Mouse (Mus musculus): ENCODE measurements around the gene Plau. TPM values are rescaled to one million over a fixed set of nuclear protein-coding genes. Genes with fewer than 3 reads are reported as not detected.
A peak's percentile ranks its signal among the peaks of the same experiment; 100 is the strongest.

The Plau gene
- polyA plus RNA-seq, 1 experiment from 2014 or later, result 0.46 TPM

DNA sequence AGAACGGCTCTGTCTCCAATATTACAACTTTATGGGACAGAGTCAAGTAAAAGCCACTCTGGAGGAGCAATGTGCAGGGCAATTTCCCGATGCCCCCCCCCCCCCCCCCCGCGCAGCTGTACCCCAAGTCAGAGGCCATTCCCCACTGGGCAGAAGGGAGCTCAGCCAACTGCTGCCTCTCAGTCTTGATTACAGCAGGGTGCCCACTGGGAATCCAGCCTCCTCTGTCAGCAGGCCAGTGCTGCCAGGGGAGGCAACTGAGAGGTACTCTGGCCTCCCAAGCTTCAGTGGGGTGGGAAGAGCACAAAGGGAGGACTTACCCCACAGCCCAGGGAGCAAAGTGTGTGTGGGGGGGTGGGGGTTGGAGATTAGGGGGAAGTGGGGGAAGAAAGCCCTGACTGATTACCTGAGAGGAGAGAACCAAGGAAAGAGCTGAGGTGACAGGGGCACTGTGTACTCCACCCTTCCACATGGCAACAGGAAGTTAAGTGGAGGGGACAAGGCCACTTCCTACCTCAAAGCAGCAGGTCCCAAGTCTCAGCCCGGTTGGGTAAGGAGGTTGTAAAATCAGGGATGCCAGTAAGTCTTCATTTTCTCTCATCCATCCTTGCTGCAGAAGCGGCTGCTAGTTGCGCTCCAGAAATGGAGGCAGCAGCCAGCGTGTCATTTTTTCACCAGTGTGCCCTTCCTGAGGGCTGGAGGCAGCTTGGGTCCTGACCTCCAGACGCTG lies 40.9 kb upstream of the Plau start:
- Histone ChIP-seq H3K27ac (no peak overlapping the region), H3K36me3 (peaks cover 9% of the 10 kb centered on the region), H3K4me2 (replicated peaks) (no peak overlapping the region; the same call in 1 of the 2 replicates), H3K9ac (no peak overlapping the region), H3K4me3 (no peak overlapping the region), H3K27me3 (no peaks in the 10 kb centered on the region), H3K4me1 (peaks cover 44% of the 10 kb centered on the region), H3K9me3 (replicated peaks) (no peaks in the 10 kb centered on the region)
- no peak for ATAC-seq (ENCODE audit: low FRiP score)
- WGBS, result 44% methylated on average over 7 of the region's 9 CpGs

DNA sequence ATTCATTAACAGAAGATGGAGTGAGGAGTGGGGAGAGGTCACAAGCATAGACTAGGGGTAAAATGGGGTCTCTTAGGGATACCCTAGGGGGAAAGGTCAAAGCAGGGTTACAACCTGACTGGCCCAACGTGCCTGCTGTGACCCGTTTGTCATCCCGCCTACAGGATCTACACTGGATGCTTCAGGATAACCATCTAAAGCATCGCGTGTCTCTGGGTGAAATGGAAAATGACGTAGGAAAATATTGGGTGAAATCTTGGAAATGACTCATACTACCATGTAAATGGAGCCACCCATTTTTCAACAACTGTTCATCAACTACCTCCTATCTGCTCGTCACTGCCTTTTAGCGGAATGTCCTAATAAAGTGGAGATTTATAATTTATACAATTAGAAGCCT lies 40.3 kb upstream of the Plau start:
- H3K9ac ChIP-seq, result no peak overlapping the region
- 59% methylated on average over 8 of the region's 8 CpGs for WGBS
- no peak overlapping the region for H3K27ac ChIP-seq

DNA sequence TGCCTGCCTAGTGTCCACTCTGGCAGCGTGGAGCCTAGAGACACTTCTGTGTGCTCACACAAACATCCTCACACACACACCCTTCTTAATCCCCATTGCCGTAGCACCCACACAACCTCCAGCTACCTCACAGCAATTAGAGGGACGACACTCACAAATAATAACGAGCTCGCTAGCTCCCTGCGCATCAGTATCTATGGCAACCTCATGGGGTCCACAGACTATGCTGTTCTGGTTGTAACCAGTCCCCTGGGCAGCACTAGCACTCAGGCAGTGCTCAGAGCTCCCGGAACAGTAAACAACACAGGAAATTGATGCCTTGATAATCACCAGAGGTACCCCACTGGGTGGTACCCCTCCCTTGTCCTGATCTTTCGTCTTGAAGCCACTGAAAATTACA lies 39.8 kb upstream of the Plau start:
- 0 out of 2 replicates have a peak overlapping the region, but pooled peaks have one; percentile 40 for H3K27ac ChIP-seq
- WGBS, result 41% methylated on average over 8 of the region's 8 CpGs

More for the DNA sequence above, 40.3 kb upstream of the Plau start:
- no peak for ATAC-seq (ENCODE audit: low FRiP score)
- no peak overlapping the region for H3K4me2 ChIP-seq (replicated peaks)
- peaks cover 44% of the 10 kb centered on the region for H3K4me1 ChIP-seq
- no peaks in the 10 kb centered on the region for H3K9me3 ChIP-seq (replicated peaks)
- H3K36me3 ChIP-seq, result peaks cover 5% of the 10 kb centered on the region
- H3K4me3 ChIP-seq, result no peak overlapping the region
- no peaks in the 10 kb centered on the region for H3K27me3 ChIP-seq

DNA sequence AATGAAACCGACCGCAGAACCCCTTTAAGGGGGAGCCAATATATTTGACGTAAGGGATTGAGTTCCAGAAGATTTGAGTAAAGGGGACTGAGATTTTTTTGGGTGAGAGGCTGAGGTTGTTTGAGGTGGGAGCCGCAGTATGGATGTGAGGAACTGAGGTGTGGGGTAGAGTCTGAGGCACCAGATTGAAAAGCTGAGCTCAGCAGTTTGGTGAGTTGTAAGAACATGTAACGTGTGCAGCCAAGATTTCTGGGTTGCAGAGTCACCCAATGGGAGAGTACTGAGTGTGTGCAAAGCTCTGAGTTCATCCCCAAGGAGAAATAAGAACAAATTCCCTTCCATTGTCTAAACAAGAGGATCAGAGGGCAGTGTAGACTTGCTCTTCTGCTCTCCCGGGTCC lies 38.2 kb upstream of the Plau start:
- ATAC-seq (ENCODE audit: low FRiP score), result no peak
- H3K4me2 ChIP-seq (replicated peaks), result no peak overlapping the region
- no peak overlapping the region for H3K4me3 ChIP-seq
- no peak overlapping the region for H3K27ac ChIP-seq
- H3K4me1 ChIP-seq, result peaks cover 26% of the 10 kb centered on the region
- H3K27me3 ChIP-seq, result no peaks in the 10 kb centered on the region
- H3K36me3 ChIP-seq, result no peaks in the 10 kb centered on the region
- WGBS, result 86% methylated on average over 6 of the region's 6 CpGs
- H3K9me3 ChIP-seq (replicated peaks), result no peaks in the 10 kb centered on the region
- no peak overlapping the region for H3K9ac ChIP-seq

More for the DNA sequence above, 39.8 kb upstream of the Plau start:
- Histone ChIP-seq H3K9me3 (replicated peaks) (no peaks in the 10 kb centered on the region), H3K36me3 (peaks cover under 1% of the 10 kb centered on the region; the same call in 1 of the 2 replicates), H3K4me3 (no peak overlapping the region), H3K4me2 (replicated peaks) (no peak overlapping the region), H3K27me3 (no peaks in the 10 kb centered on the region), H3K4me1 (peaks cover 39% of the 10 kb centered on the region), H3K9ac (no peak overlapping the region)
- no peak for ATAC-seq (ENCODE audit: low FRiP score)

DNA sequence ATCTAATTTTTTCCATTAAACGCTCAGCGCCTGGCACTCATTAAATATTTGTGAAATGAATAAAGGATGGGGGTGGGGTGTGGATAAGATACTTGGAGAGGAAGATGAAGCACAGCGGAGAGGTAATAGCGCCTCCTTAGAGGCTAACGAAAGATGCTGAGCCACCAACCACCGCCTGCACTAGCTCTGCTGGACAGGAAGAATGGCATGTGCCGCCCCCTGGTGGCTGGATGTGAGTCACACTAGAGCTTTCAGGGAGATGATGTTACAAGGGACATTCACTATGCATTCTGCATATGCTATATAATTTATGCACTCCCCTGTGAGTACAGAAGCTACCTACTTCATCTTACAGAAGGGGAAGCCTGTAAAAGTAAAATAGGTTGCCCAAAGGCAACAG lies 37.7 kb upstream of the Plau start:
- Histone ChIP-seq H3K9ac (no peak overlapping the region), H3K4me1 (peaks cover 26% of the 10 kb centered on the region), H3K4me2 (replicated peaks) (no peak overlapping the region), H3K9me3 (replicated peaks) (no peaks in the 10 kb centered on the region), H3K36me3 (no peaks in the 10 kb centered on the region), H3K27ac (no peak overlapping the region), H3K4me3 (no peak overlapping the region), H3K27me3 (no peaks in the 10 kb centered on the region)
- no peak for ATAC-seq (ENCODE audit: low FRiP score)
- WGBS, result 8% methylated on average over 7 of the region's 7 CpGs

DNA sequence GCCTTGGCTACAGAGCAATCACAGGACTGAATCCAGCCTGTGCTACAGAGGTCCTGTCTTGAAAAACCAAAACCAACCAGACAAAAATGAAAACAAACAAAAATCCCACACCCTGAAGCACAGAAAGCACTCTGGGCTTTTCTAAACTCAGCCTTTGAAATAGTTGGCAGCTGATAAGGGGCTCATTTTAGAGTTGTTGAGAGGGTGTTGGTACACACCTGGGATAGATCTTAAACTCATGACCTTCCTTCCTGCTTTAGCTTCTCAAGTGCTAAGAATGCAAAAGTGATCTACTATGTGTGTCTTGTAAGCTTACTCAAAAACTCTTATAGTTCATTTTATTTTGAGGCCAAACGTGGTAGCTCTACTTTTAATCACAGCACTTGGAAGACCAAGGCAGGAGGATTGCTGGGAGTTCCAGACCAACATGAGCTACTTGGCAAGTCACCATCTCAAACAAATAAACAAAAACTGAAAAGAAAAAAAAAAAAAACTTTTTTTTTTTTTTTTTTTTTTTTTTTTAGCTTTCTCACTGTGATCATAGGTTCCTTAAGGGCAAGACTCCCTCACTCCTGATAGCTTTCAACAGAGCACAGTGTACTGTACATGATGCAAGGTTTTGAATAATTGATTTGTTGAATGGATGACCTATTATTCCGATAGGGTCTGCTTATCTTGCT lies 33.4 kb upstream of the Plau start:
- Histone ChIP-seq H3K4me1 (no peaks in the 10 kb centered on the region), H3K27me3 (no peaks in the 10 kb centered on the region), H3K9me3 (replicated peaks) (no peaks in the 10 kb centered on the region), H3K27ac (no peak overlapping the region), H3K9ac (no peak overlapping the region), H3K4me3 (no peak overlapping the region), H3K36me3 (no peaks in the 10 kb centered on the region), H3K4me2 (replicated peaks) (no peak overlapping the region)
- peak; percentile 68; the same call in 1 of the 2 replicates for ATAC-seq (ENCODE audit: low FRiP score)
- WGBS, result 43% methylated on average over 2 of the region's 2 CpGs

DNA sequence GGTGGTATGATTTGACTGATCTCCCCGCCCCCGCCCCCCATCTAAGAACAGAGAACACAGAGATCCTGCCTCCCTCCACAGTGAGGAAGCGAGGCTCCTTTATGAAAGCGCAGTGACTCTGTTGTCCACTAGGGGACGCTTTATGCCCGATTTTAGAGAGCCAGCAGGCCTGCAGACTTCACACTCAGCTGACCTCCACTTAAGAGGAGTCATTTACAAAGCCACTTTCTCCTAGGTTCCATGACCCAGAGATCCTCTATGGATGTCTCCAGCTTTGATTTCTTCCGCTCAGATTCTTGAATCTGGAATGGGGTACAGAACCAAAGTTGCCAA lies 32.9 kb upstream of the Plau start:
- peak; percentile 63; the same call in 1 of the 2 replicates for ATAC-seq (ENCODE audit: low FRiP score)
- Histone ChIP-seq H3K9ac (no peak overlapping the region), H3K9me3 (replicated peaks) (no peaks in the 10 kb centered on the region), H3K36me3 (no peaks in the 10 kb centered on the region), H3K27ac (no peak overlapping the region), H3K4me2 (replicated peaks) (no peak overlapping the region), H3K4me1 (no peaks in the 10 kb centered on the region), H3K4me3 (no peak overlapping the region), H3K27me3 (no peaks in the 10 kb centered on the region)
- 3% methylated on average over 7 of the region's 7 CpGs for WGBS

DNA sequence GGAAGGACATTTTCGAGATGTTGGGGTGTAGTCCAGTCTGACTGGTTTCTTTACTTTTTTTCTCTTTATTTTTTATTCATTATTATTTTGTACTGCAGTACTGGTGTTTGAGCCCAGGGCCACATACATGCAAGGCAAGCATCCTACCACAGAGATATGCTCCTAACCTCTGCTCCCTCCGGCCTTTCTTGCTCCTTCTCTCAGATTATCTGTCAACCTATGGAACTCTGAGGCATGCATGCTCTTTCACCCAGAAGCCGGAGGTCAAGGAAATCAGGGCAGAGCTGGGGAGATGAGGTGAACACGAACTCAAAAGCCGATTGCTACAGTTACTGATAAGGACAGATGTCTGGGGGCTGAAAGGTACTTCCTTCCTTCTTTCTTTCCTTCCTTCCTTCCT lies 32.0 kb upstream of the Plau start:
- H3K4me1 ChIP-seq, result no peaks in the 10 kb centered on the region
- WGBS, result 67% methylated on average over 5 of the region's 5 CpGs
- H3K9me3 ChIP-seq (replicated peaks), result no peaks in the 10 kb centered on the region
- H3K27ac ChIP-seq, result no peak overlapping the region
- no peak overlapping the region for H3K4me3 ChIP-seq
- H3K4me2 ChIP-seq (replicated peaks), result no peak overlapping the region
- no peak overlapping the region for H3K9ac ChIP-seq
- no peaks in the 10 kb centered on the region for H3K36me3 ChIP-seq
- no peaks in the 10 kb centered on the region for H3K27me3 ChIP-seq
- no peak for ATAC-seq (ENCODE audit: low FRiP score)

DNA sequence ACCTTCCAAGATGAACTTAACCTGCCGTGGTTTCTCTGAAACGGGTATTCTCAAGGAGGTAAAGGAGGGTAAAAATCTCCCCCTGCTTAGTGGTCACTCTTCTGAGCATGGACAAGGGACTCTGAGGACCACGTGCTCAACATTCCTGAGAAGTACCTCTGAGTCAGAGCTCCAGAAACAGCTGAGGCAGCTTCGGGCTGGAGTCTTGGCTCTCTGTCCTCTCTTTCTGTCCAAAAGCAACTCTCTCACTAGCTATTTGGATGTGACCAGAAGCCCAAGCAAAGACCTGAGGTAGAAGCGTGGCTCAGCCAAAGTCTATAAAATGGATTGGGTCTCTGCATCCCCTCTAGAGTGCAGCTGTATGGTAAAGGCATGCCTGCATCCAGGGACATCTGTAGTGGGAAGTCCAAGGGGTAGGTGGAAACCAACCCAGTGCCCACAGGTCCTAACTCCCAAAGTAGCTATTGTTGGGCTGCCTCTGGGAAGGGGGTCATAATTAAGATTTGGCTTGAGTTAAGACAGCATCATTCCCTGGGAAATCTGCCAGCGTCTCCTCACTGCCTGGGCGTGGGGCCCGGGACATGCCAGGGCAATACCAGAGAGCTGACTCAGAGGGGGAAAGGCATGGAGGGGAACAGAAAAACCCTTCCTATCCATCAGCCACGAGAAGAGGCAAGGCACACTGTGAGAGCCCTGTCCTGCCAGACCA lies 31.3 kb upstream of the Plau start:
- WGBS, result 75% methylated on average over 9 of the region's 9 CpGs
- Histone ChIP-seq H3K4me1 (no peaks in the 10 kb centered on the region), H3K27ac (no peak overlapping the region), H3K4me2 (replicated peaks) (no peak overlapping the region), H3K9ac (no peak overlapping the region), H3K36me3 (no peaks in the 10 kb centered on the region), H3K27me3 (no peaks in the 10 kb centered on the region), H3K9me3 (replicated peaks) (no peaks in the 10 kb centered on the region), H3K4me3 (no peak overlapping the region)
- ATAC-seq (ENCODE audit: low FRiP score), result no peak

DNA sequence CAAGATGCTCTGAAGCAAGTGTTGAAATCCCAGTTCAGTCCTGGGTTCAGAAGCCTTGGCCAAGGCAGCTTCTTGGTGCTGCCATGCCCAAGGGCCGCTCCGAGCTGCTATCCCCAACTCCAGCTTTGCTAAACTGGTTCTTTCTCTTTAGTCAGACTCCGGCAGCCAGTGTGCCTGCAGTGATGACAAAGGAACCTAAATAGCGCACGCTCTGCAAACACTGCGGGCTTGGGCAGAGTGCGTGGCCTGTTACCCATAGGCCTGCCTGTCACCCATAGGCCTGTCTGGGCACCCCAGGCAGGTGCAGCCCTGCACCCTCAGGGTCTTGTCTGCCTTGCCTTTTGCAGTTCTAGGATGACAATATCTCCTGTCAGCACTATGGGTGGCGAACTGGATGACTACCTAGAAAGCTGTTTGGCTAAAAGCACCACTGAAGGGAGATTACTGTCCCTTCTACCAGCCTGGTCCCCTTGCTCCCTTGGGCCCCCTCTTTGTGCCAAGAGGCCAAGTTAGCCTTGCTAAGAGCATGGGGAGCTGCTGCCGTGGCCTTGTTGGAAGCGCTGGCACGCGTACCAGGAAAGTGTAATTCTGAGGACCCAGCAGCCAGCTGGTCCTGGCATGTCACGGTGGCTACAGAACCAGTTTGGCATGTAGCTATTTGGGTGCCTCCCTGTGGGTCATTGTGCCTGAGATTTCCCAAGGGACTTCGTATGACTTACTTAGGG lies 30.2 kb upstream of the Plau start:
- Histone ChIP-seq H3K27me3 (no peaks in the 10 kb centered on the region), H3K9ac (no peak overlapping the region), H3K4me3 (no peak overlapping the region), H3K27ac (no peak overlapping the region), H3K4me2 (replicated peaks) (no peak overlapping the region), H3K36me3 (no peaks in the 10 kb centered on the region), H3K4me1 (no peaks in the 10 kb centered on the region), H3K9me3 (replicated peaks) (no peaks in the 10 kb centered on the region)
- ATAC-seq (ENCODE audit: low FRiP score), result no peak
- WGBS, result 83% methylated on average over 14 of the region's 14 CpGs

DNA sequence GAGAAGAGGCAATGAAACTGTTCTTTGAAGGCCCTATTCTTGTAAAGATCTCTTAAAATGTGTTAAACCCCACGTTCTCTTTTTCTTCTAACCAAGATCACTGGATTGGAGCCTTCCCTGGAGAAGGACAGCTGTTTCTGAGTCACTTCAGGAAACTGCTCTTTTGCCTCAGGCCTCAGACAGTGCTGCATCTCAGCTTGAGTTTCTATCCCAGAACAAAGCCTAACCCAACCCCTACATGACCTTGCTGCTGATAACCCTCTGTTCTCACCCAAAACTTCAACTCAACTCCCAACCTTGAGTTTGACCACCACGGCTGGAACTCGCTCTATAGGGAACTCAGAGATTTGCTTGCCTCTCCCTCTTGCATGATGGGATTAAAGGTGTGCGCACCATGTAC lies 27.1 kb upstream of the Plau start:
- no peaks in the 10 kb centered on the region for H3K36me3 ChIP-seq
- ATAC-seq (ENCODE audit: low FRiP score), result no peak
- H3K27ac ChIP-seq, result no peak overlapping the region
- 84% methylated on average over 4 of the region's 4 CpGs for WGBS
- H3K27me3 ChIP-seq, result no peaks in the 10 kb centered on the region
- no peak overlapping the region for H3K4me3 ChIP-seq
- H3K4me2 ChIP-seq (replicated peaks), result no peak overlapping the region
- H3K4me1 ChIP-seq, result no peaks in the 10 kb centered on the region
- no peaks in the 10 kb centered on the region for H3K9me3 ChIP-seq (replicated peaks)
- no peak overlapping the region for H3K9ac ChIP-seq

DNA sequence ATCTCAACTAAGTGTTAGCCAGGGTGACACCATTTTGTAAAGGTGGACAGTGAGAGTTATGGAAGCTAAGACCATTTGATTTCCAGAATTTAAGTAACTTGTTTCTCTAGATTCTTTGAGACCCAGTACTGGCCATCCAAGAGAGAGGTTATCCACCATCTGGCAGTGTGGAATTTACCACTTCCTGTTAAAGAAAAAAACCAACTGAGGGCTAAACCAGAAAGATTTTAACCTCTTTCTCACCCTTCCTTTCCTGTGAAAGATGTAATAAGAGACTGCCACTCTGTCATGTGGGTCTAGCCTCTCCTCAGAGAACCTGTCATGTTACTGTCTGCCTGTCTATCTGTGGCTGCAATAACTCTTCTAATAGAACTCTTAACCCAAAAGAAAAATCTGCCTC lies 26.6 kb upstream of the Plau start:
- Histone ChIP-seq H3K27me3 (no peaks in the 10 kb centered on the region), H3K27ac (no peak overlapping the region)
- ATAC-seq (ENCODE audit: low FRiP score), result no peak

More for the DNA sequence above, 26.6 kb upstream of the Plau start:
- Histone ChIP-seq H3K4me3 (no peak overlapping the region), H3K36me3 (no peaks in the 10 kb centered on the region), H3K9me3 (replicated peaks) (no peaks in the 10 kb centered on the region), H3K4me1 (no peaks in the 10 kb centered on the region), H3K4me2 (replicated peaks) (no peak overlapping the region), H3K9ac (no peak overlapping the region)
